Mouse (Mus musculus) T-helper 1 cell (primary cell): ENCODE data around the gene Gkap1.

ENCODE experiments used
- in situ Hi-C: fragments of 300-600 bp; cut with MboI, MseI; formaldehyde crosslinking; loops from one replicate; pipeline ENCODE4 v1.15.1; 2025; ENCODE audit warnings: high pct_unique_total_duplicates

Gkap1 gene

GRCm38 (mm10) chr13:58204202-58204601 is 71.3 kb downstream of the Gkap1 start:
- in situ Hi-C loops, result no loop called here

- in situ Hi-C loops, result no loop called here
Measured at GRCm38 (mm10) chr13:58202903-58203302, 72.6 kb downstream of the Gkap1 start.

- in situ Hi-C loops, result no loop called here
Measured at GRCm38 (mm10) chr13:58201908-58202307, 73.6 kb downstream of the Gkap1 start.

GRCm38 (mm10) chr13:58201343-58201742 is 74.2 kb downstream of the Gkap1 start:
- in situ Hi-C loops, result no loop called here

GRCm38 (mm10) chr13:58197981-58198640 is 77.4 kb downstream of the Gkap1 start:
- in situ Hi-C loops, result no loop called here

- in situ Hi-C loops, result no loop called here
Measured at GRCm38 (mm10) chr13:58197211-58197610, 78.3 kb downstream of the Gkap1 start.

- in situ Hi-C loops, result no loop called here
Measured at GRCm38 (mm10) chr13:58194908-58195307, 80.6 kb downstream of the Gkap1 start.

GRCm38 (mm10) chr13:58193221-58193620 is 82.3 kb downstream of the Gkap1 start:
- in situ Hi-C loops, result no loop called here

GRCm38 (mm10) chr13:58192146-58192545 is 83.4 kb downstream of the Gkap1 start:
- in situ Hi-C loops, result no loop called here

GRCm38 (mm10) chr13:58191516-58191915 is 84.0 kb downstream of the Gkap1 start:
- in situ Hi-C loops, result no loop called here

GRCm38 (mm10) chr13:58189473-58189872 is 86.0 kb downstream of the Gkap1 start:
- in situ Hi-C loops, result no loop called here

GRCm38 (mm10) chr13:58188412-58188811 is 87.1 kb downstream of the Gkap1 start:
- in situ Hi-C loops, result no loop called here

- in situ Hi-C loops, result no loop called here
Measured at GRCm38 (mm10) chr13:58187751-58188150, 87.7 kb downstream of the Gkap1 start.

GRCm38 (mm10) chr13:58186281-58186680 is 89.2 kb downstream of the Gkap1 start:
- in situ Hi-C loops, result no loop called here

GRCm38 (mm10) chr13:58184111-58184510 is 91.4 kb downstream of the Gkap1 start:
- in situ Hi-C loops, result no loop called here
